ENCODE assay signal across 8 mouse cellular contexts in the genomic region with DNA sequence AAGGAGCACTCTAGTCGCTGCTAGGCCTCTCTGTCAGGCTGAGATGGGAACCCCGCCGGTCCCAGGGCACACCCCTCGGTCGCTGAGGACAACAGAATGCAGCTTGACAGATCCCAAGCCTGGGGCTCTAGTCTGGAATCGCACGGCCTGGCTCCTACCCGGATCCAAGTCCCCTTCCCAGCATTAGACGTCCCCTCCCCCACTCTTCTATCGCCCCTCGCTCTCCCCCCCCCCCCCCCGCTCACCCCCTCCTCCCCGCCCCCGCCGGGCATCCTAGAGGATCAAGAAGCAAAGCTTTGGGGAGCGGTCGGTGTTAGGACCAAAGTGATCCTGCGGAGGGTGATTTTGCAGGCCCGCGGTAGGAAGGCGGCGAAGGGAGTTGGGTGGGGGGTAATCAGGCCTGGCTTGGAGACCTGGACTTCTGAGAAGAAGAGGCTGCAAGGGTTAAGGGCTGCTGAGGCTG. TPM values are rescaled to one million over a fixed set of nuclear protein-coding genes. Genes with fewer than 3 reads are reported as not detected.
DNase-seq lines count a peak whose midpoint lies in the region; ATAC-seq and TF ChIP-seq lines count a peak whose summit lies in the region.

No protein-coding gene starts in this region.

- peak overlapping the region; percentile 90 for H3K4me3 ChIP-seq in ES-Bruce4 (ENCODE audit: low read depth, low read length)
- H3K4me3 ChIP-seq in hindbrain, embryonic 12.5 days = peak overlapping the region; percentile 77
- H3K4me3 ChIP-seq in lung, embryonic 15.5 days = peak overlapping the region; percentile 81

- DNase-seq in gastrocnemius, postnatal 14 days = peak; percentile 22
- no peak for DNase-seq in gastrocnemius, postnatal 36 days
- DNase-seq in embryo, embryonic 11 days = peak; percentile 73
- DNase-seq in c-Kit-positive CD71-positive TER-119-positive erythroid progenitor cells, embryonic 14.5 days (ENCODE audit: low spot score) = no peak

- H3K27me3 ChIP-seq in ES-Bruce4 (ENCODE audit: control insufficient read depth, insufficient read depth, low read length, poor library complexity, severe bottlenecking) = no peaks in the 10 kb centered on the region; the same call in 1 of the 2 replicates
- no peaks in the 10 kb centered on the region for H3K27me3 ChIP-seq in hindbrain, embryonic 12.5 days
- 0 out of 2 replicates have a peak, but pooled peaks cover 4% of the 10 kb centered on the region for H3K27me3 ChIP-seq in lung, embryonic 15.5 days

- no peaks in the 10 kb centered on the region for H3K36me3 ChIP-seq in ES-Bruce4 (ENCODE audit: control insufficient read depth, insufficient read depth, low read length, poor library complexity, severe bottlenecking)
- no peaks in the 10 kb centered on the region for H3K36me3 ChIP-seq in hindbrain, embryonic 12.5 days
- H3K36me3 ChIP-seq in lung, embryonic 15.5 days = no peaks in the 10 kb centered on the region

- no peak for TF ChIP-seq EP300 in ES-Bruce4 (IDR thresholded peaks at IDR 0.05; ENCODE audit: insufficient read depth, low read depth, low read length)

- H3K9ac ChIP-seq in ES-Bruce4 (ENCODE audit: low read depth, poor library complexity, severe bottlenecking) = peak overlapping the region; percentile 13
- peak overlapping the region; percentile 92 for H3K9ac ChIP-seq in hindbrain, embryonic 12.5 days
- peak overlapping the region; percentile 68 for H3K9ac ChIP-seq in lung, embryonic 15.5 days

- intact Hi-C loops in gastrocnemius, postnatal 14 days (cut with DNase I; ENCODE audit: low total_unique reads) = no loop called here
- intact Hi-C loops in gastrocnemius, postnatal 36 days (cut with DNase I) = loop anchor here (2.0 kb wide), 1 partner anchor 26 kb away; a partner anchor contains a TSS

- TF ChIP-seq CTCF in ES-Bruce4 (IDR thresholded peaks at IDR 0.05; ENCODE audit: low read depth, low read length) = no peak

- no peaks in the 10 kb centered on the region for H3K4me1 ChIP-seq in ES-Bruce4 (ENCODE audit: control insufficient read depth, insufficient read depth, low read length)
- peaks cover 29% of the 10 kb centered on the region for H3K4me1 ChIP-seq in hindbrain, embryonic 12.5 days
- H3K4me1 ChIP-seq in lung, embryonic 15.5 days = peaks cover 23% of the 10 kb centered on the region

- H3K27ac ChIP-seq in ES-Bruce4 (ENCODE audit: insufficient read depth, low read length) = no peak overlapping the region
- H3K27ac ChIP-seq in hindbrain, embryonic 12.5 days = peak overlapping the region; percentile 97
- peak overlapping the region; percentile 69 for H3K27ac ChIP-seq in lung, embryonic 15.5 days

- peak; percentile 75 for ATAC-seq in hindbrain, embryonic 12.5 days (ENCODE audit: low FRiP score)
- ATAC-seq in lung, embryonic 15.5 days (ENCODE audit: borderline replicate concordance, extremely low read depth, low FRiP score, low TSS enrichment) = peak; percentile 39; the same call in 1 of the 2 replicates
- ATAC-seq in granulocyte monocyte progenitor cell, adult 5-6 weeks (replicated peaks; ENCODE audit: poor library complexity, severe bottlenecking) = no peak

- no peaks in the 10 kb centered on the region for H3K9me3 ChIP-seq in ES-Bruce4 (replicated peaks; ENCODE audit: control insufficient read depth, insufficient read depth, low read length, poor library complexity, severe bottlenecking)
- no peaks in the 10 kb centered on the region for H3K9me3 ChIP-seq in hindbrain, embryonic 12.5 days (replicated peaks)
- H3K9me3 ChIP-seq in lung, embryonic 15.5 days = no peaks in the 10 kb centered on the region

- under 1% methylated on average over 18 of the region's 22 CpGs for WGBS in hindbrain, embryonic 12.5 days
- 0% methylated on average over 18 of the region's 22 CpGs for WGBS in lung, embryonic 15.5 days

- TF ChIP-seq POLR2A in ES-Bruce4 (IDR thresholded peaks at IDR 0.05; ENCODE audit: insufficient read depth, low read length) = no peak

- H3K4me2 ChIP-seq in hindbrain, embryonic 12.5 days (replicated peaks) = peak overlapping the region; percentile 67
- H3K4me2 ChIP-seq in lung, embryonic 15.5 days = peak overlapping the region; percentile 81

RNA-seq across cellular contexts. Expression of a gene that starts 0.8 kb away (rescaled TPM):
- total RNA-seq in gastrocnemius, postnatal 14 days (2021) = 10 to 100 TPM in 1 of 2 experiments, 1 to 10 TPM in 1; 8.9 to 10.1 TPM
- 1 to 10 TPM; 5.3 to 8.6 TPM for total RNA-seq in gastrocnemius, postnatal 36 days (2021)
- polyA plus RNA-seq in ES-Bruce4 (2011; ENCODE audit: insufficient read depth, insufficient read length, low read depth, missing spikeins) = 14.7 and 16.0 TPM in 2 replicates
- 165 and 170 TPM in 2 replicates for polyA plus RNA-seq in hindbrain, embryonic 12.5 days (2016; fragmentation: Nextera tagmentation; extraction: Ambion mirVana)
- 43.6 and 47.8 TPM in 2 replicates for polyA plus RNA-seq in lung, embryonic 15.5 days (2015; fragmentation: Nextera tagmentation; extraction: Ambion mirVana)
- 0.81 TPM in 1 of 2 replicates, not detected in the other for total RNA-seq in granulocyte monocyte progenitor cell, adult 5-6 weeks (2014; fragmentation: Nextera tagmentation)
- total RNA-seq in granulocyte monocyte progenitor cell, adult 5-6 weeks (2017) = 0.05 TPM in 1 of 2 replicates, not detected in the other

RNA-seq across cellular contexts. Expression of a gene that starts 19.3 kb away (rescaled TPM):
- total RNA-seq in gastrocnemius, postnatal 14 days (2021) = not detected
- total RNA-seq in gastrocnemius, postnatal 36 days (2021) = under 1 TPM in 1 of 2 experiments, not detected in 1; 0.36 TPM
- polyA plus RNA-seq in ES-Bruce4 (2011; ENCODE audit: insufficient read depth, insufficient read length, low read depth, missing spikeins) = not detected in 2 replicates
- 0.21 and 0.27 TPM in 2 replicates for polyA plus RNA-seq in hindbrain, embryonic 12.5 days (2016; fragmentation: Nextera tagmentation; extraction: Ambion mirVana)
- 1.1 and 2.4 TPM in 2 replicates for polyA plus RNA-seq in lung, embryonic 15.5 days (2015; fragmentation: Nextera tagmentation; extraction: Ambion mirVana)
- not detected in 2 replicates for total RNA-seq in granulocyte monocyte progenitor cell, adult 5-6 weeks (2014; fragmentation: Nextera tagmentation)
- total RNA-seq in granulocyte monocyte progenitor cell, adult 5-6 weeks (2017) = not detected in 2 replicates

RNA-seq across cellular contexts. Expression of a gene that starts 26.5 kb away (rescaled TPM):
- 10 to 100 TPM; 43.7 to 44.1 TPM for total RNA-seq in gastrocnemius, postnatal 14 days (2021)
- 10 to 100 TPM; 50.9 to 51.5 TPM for total RNA-seq in gastrocnemius, postnatal 36 days (2021)
- polyA plus RNA-seq in ES-Bruce4 (2011; ENCODE audit: insufficient read depth, insufficient read length, low read depth, missing spikeins) = 16.2 and 17.1 TPM in 2 replicates
- 56.2 and 57.7 TPM in 2 replicates for polyA plus RNA-seq in hindbrain, embryonic 12.5 days (2016; fragmentation: Nextera tagmentation; extraction: Ambion mirVana)
- polyA plus RNA-seq in lung, embryonic 15.5 days (2015; fragmentation: Nextera tagmentation; extraction: Ambion mirVana) = 36.9 and 40.0 TPM in 2 replicates
- 11.5 and 13.8 TPM in 2 replicates for total RNA-seq in granulocyte monocyte progenitor cell, adult 5-6 weeks (2014; fragmentation: Nextera tagmentation)
- 11.3 and 22.4 TPM in 2 replicates for total RNA-seq in granulocyte monocyte progenitor cell, adult 5-6 weeks (2017)

RNA-seq across cellular contexts. Expression of a gene that starts 52.7 kb away (rescaled TPM):
- 10 to 100 TPM; 14.3 to 16.4 TPM for total RNA-seq in gastrocnemius, postnatal 14 days (2021)
- 10 to 100 TPM; 13.9 to 15.1 TPM for total RNA-seq in gastrocnemius, postnatal 36 days (2021)
- 28.8 and 36.8 TPM in 2 replicates for polyA plus RNA-seq in ES-Bruce4 (2011; ENCODE audit: insufficient read depth, insufficient read length, low read depth, missing spikeins)
- polyA plus RNA-seq in hindbrain, embryonic 12.5 days (2016; fragmentation: Nextera tagmentation; extraction: Ambion mirVana) = 62.7 and 63.6 TPM in 2 replicates
- 54.9 and 59.9 TPM in 2 replicates for polyA plus RNA-seq in lung, embryonic 15.5 days (2015; fragmentation: Nextera tagmentation; extraction: Ambion mirVana)
- 1.7 and 5.4 TPM in 2 replicates for total RNA-seq in granulocyte monocyte progenitor cell, adult 5-6 weeks (2014; fragmentation: Nextera tagmentation)
- 1.4 and 5.0 TPM in 2 replicates for total RNA-seq in granulocyte monocyte progenitor cell, adult 5-6 weeks (2017)

RNA-seq across cellular contexts. Expression of a gene that starts 59.2 kb away (rescaled TPM):
- 10 to 100 TPM; 70.3 to 72.0 TPM for total RNA-seq in gastrocnemius, postnatal 14 days (2021)
- 10 to 100 TPM; 53.7 to 55.9 TPM for total RNA-seq in gastrocnemius, postnatal 36 days (2021)
- 32.2 and 33.3 TPM in 2 replicates for polyA plus RNA-seq in ES-Bruce4 (2011; ENCODE audit: insufficient read depth, insufficient read length, low read depth, missing spikeins)
- 127 and 151 TPM in 2 replicates for polyA plus RNA-seq in hindbrain, embryonic 12.5 days (2016; fragmentation: Nextera tagmentation; extraction: Ambion mirVana)
- polyA plus RNA-seq in lung, embryonic 15.5 days (2015; fragmentation: Nextera tagmentation; extraction: Ambion mirVana) = 187 TPM in 2 replicates
- 39.1 and 49.7 TPM in 2 replicates for total RNA-seq in granulocyte monocyte progenitor cell, adult 5-6 weeks (2014; fragmentation: Nextera tagmentation)
- total RNA-seq in granulocyte monocyte progenitor cell, adult 5-6 weeks (2017) = 72.1 and 77.6 TPM in 2 replicates

Comparison
In these comparisons a context has a peak if more than half of its experiments do, and no peak if none do; other contexts are left out.
1. DNase-seq: peak in gastrocnemius, postnatal 14 days (single experiment) and embryo, embryonic 11 days (single experiment); none in gastrocnemius, postnatal 36 days (0 of 2) and c-Kit-positive CD71-positive TER-119-positive erythroid progenitor cells, embryonic 14.5 days (single experiment).
2. H3K9ac ChIP-seq: peak in every context shown above with its lines; median percentile 92 in hindbrain, embryonic 12.5 days; 68 in lung, embryonic 15.5 days; 13 in ES-Bruce4.
3. Peak in every context shown above with its lines, with median percentiles within 50 percentile points of each other: H3K4me3 ChIP-seq.